Mouse (Mus musculus) Patski (cell line): ENCODE data around the gene Naglu. TPM values are rescaled to one million over a fixed set of nuclear protein-coding genes. Genes with fewer than 3 reads are reported as not detected.

ENCODE experiments used
- ATAC-seq: fragments of 100-300 bp; one replicate; pipeline ENCODE4 v1.8.0; 2021
- CTCF ChIA-PET: fragments of 350-600 bp; sonication (Branson Sonifier 250); formaldehyde crosslinking; loops from one replicate; lab custom pipeline; 2022; ENCODE audit warnings: inconsistent platforms; lab: Charles Lee
- POLR2A ChIA-PET: fragments of 350-600 bp; sonication (Branson Sonifier 250); formaldehyde crosslinking; loops from one replicate; lab custom pipeline; 2022; ENCODE audit warnings: antibody characterized with exemption, inconsistent platforms; lab: Charles Lee
- DNase-seq: peaks from one replicate; pipeline ENCODE4 v3.0.0-alpha.2; 2011; ENCODE audit warnings: low read depth, low spot score
- H3K27me3 ChIP-seq: fragments of 371-371 bp; one replicate; pipeline ENCODE4 v1.5.1; 2021
- CTCF ChIP-seq: fragments of 100-300 bp; IDR thresholded peaks from one replicate; pipeline ENCODE4 v1.5.1; 2021
- in situ Hi-C: fragments of 300-500 bp; cut with MboI; formaldehyde crosslinking; loops from 3 replicates; pipeline ENCODE4 v1.11.1; 2018; ENCODE audit warnings: low pct_unique_long_range_greater_than_20kb, mixed read lengths
- polyA plus RNA-seq: library from polyadenylated mRNA; unstranded; gene quantifications from one replicate; pipeline ENCODE4 v1.2.3, GENCODE M21; 2021

The Naglu gene
- polyA plus RNA-seq, 1 experiment from 2014 or later = 46.4 TPM

DNA sequence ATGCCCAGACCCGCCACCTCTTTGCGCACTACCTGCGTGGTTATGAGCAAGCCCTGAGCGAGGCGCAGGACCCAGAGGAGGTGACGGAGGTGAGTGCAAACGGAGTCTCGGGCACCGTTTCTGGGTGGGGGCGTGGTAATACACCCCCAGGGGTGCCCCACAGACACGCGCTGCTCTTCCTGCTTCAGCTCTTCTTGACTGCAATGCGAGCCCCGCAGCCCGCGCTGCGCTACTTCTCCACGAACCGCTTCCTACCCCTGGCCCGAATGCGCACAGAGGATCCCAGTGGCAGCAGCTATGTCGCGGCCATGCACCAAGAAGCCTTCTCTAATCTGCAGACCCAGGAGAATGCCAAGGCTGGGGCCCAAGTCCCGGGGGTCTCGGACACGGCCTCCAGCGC lies 9.9 kb downstream of the Naglu start:
- no peaks in the 10 kb centered on the region for H3K27me3 ChIP-seq
- CTCF ChIA-PET = no interaction called here
- no peak for TF ChIP-seq CTCF
- ATAC-seq = no peak
- POLR2A ChIA-PET = interaction anchor here (3.3 kb wide), 1 partner anchor 10 kb away, joined by 13 read pairs; the partner anchor contains the start of gene Naglu
- in situ Hi-C loops = loop anchor here (5.0 kb wide), 1 partner anchor 93 kb away; the partner anchor contains the start of genes Cntnap1 and Plekhh3
- DNase-seq = no peak

DNA sequence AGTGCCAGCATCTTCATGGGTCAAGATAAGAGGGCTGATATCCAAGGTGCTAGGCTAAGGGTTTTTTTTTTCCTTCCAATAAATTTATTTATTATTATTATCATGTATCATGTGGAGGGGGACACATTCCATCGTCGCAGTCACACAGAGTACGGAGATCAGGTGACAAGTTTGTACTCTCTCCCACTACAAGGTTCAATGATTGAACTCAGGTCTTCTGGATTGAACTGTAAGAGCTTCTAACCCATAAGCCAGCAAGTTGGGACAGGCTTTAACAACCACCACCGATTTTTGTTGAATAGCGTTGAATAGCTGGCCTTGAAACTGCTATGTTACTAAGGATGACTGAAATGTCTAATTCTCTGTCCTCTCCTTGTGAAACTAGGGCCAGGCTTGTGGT lies 10.6 kb downstream of the Naglu start:
- ATAC-seq (no peak), DNase-seq (no peak)
- in situ Hi-C loops = loop anchor here (5.0 kb wide), 1 partner anchor 92 kb away; the partner anchor contains the start of genes Cntnap1 and Plekhh3
- POLR2A ChIA-PET = interaction anchor here (0.6 to 3.3 kb wide), 2 partner anchors 10 to 37 kb away, joined by 3 to 13 read pairs; partner anchors contain the start of gene Naglu
- H3K27me3 ChIP-seq = no peaks in the 10 kb centered on the region
- CTCF ChIA-PET = no interaction called here
- TF ChIP-seq CTCF = no peak

DNA sequence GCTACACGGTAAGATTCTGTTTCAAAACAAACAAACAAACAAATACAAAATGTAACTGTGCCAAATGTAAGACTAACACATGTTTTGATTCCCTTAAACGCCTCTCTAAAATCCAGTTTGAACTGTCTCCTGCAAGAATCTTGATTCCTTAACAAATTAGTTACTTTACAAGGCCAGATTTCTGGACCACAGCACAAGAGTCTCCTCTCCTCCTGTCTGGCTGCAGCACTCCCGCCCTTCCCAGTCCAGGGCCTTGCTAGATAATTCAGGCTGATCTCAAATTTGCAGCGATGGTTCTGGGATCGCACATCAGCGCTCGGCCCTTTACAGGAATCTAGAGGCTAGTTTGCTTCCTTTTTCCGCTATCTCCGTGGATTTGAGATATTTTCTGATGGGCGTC lies 11.8 kb downstream of the Naglu start:
- ATAC-seq (no peak), DNase-seq (no peak)
- ChIA-PET POLR2A (interaction anchor here (3.3 kb wide), 1 partner anchor 12 kb away, joined by 13 read pairs; the partner anchor contains the start of gene Naglu), CTCF (interaction anchor here (1.8 kb wide), 1 partner anchor 90 kb away, joined by 7 read pairs; the partner anchor contains the start of gene Plekhh3)
- no peak for TF ChIP-seq CTCF
- no peaks in the 10 kb centered on the region for H3K27me3 ChIP-seq
- in situ Hi-C loops = loop anchor here (5.0 kb wide), 1 partner anchor 91 kb away; the partner anchor contains the start of genes Cntnap1 and Plekhh3

DNA sequence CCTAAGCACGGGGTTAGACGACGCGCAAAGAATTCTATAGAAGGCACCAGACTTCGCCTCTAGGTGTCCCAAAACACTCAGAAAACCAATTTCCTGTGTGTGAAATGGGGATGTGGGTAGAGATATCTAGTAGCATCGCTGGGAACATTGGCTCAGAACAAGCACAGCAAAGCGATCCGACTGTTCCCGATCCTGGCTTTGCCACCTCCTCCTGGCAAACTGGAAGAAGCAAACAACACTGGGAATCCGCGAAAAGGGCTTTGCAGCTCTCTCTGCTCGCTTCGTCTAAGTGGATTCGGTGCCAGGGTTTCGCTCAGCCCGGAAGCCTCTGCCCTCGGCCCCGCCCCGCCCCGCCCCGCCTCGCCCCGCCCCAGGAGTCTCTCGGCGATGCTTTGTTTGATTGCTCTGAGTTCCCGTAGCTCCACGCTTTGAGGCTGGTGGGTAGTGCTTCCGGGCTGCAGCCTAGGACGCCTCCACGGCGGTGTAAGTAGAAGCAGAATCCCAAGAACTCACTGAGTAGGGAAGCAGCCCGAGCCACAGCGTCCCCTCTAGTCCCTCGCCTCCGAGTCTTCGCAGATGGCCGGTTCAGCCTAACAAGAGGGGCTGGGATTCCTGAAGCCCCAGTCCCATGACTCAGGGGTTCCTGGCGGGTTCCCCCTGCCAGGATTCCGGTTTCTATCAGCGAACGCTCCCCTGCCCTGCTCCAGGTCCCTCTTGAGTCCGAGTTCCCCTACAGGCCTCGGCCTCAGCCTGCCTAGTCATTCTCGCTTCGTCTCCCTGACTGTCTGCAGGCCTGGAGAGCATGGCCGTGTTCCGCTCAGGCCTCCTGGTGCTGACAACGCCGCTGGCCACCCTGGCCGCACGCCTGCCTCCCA lies 12.6 kb downstream of the Naglu start, which contains the start of gene Coasy:
Gene Coasy, plus strand, starts transcription at position 358 of the 875 bp plus-strand sequence.
- POLR2A ChIA-PET = interaction anchor here (0.5 to 3.3 kb wide), 2 partner anchors 12 to 46 kb away, joined by 4 to 13 read pairs; partner anchors contain the start of gene Naglu
- ATAC-seq (peak; percentile 55), DNase-seq (peak; percentile 74)
- no peaks in the 10 kb centered on the region for H3K27me3 ChIP-seq
- TF ChIP-seq CTCF = no peak
- in situ Hi-C loops = loop anchor here (5.0 kb wide), 1 partner anchor 90 kb away; the partner anchor contains the start of genes Cntnap1 and Plekhh3
- CTCF ChIA-PET = interaction anchor here (1.8 to 2.0 kb wide), 2 partner anchors 24 to 90 kb away, joined by 5 to 7 read pairs; partner anchors contain the start of gene Plekhh3

DNA sequence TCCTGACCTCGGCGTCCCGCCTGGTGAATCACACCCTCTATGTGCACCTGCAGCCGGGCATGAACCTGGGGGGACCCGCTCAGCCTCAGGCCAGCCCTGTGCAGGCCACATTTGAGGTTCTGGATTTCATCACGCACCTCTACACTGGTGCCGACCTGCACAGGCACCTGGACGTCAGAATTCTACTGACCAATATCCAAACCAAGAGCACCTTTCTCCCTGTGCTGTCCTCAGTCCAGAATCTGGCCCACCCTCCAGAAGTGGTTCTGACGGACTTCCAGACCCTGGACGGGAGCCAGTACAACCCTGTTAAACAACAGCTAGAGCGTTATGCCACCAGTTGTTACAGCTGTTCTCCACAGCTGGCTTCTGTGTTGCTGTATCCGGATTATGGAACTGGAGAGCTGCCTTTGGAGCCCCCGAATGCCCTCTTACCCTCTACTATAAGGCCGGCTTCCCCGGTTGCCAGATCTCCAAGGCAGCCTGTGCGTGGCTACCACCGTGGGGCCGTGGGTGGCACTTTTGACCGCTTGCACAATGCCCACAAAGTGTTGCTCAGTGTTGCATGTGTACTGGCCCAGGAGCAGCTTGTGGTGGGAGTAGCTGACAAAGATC lies 13.4 kb downstream of the Naglu start:
- no peak for DNase-seq
- ChIA-PET POLR2A (interaction anchor here (0.5 to 1.7 kb wide), 4 partner anchors 10 to 100 kb away, joined by 3 to 7 read pairs (median 4); no protein-coding TSS in a partner anchor), CTCF (interaction anchor here (1.1 to 2.0 kb wide), 2 partner anchors 12 to 25 kb away, joined by 3 to 5 read pairs; partner anchors contain the start of gene Psmc3ip)
- no peaks in the 10 kb centered on the region for H3K27me3 ChIP-seq
- no peak for ATAC-seq
- in situ Hi-C loops = loop anchor here (5.0 kb wide), 1 partner anchor 89 kb away; the partner anchor contains the start of genes Cntnap1 and Plekhh3
- no peak for TF ChIP-seq CTCF

DNA sequence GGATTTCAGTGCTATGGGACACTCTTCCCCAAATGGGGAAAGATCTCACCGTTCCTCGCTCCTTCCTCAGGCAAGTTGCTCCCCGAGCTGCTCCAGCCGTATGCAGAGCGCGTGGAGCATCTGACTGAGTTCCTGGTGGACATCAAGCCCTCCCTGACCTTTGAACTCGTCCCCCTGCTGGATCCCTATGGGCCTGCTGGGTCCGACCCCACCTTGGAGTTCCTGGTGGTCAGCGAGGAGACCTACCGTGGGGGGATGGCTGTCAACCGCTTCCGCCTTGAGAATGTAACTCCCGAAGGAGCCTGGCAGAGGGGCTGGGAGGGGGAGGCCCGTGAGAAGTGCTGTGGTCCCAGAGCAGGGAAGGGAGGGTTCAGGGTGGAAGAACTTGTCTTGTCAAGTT lies 14.4 kb downstream of the Naglu start:
- ATAC-seq = no peak
- no peaks in the 10 kb centered on the region for H3K27me3 ChIP-seq
- ChIA-PET POLR2A (interaction anchor here (1.7 kb wide), 1 partner anchor 9 kb away, joined by 7 read pairs; no protein-coding TSS in a partner anchor), CTCF (interaction anchor here (1.1 kb wide), 1 partner anchor 11 kb away, joined by 3 read pairs; the partner anchor contains the start of gene Psmc3ip)
- no peak for DNase-seq
- TF ChIP-seq CTCF = no peak
- in situ Hi-C loops = loop anchor here (5.0 kb wide), 1 partner anchor 88 kb away; the partner anchor contains the start of genes Cntnap1 and Plekhh3

DNA sequence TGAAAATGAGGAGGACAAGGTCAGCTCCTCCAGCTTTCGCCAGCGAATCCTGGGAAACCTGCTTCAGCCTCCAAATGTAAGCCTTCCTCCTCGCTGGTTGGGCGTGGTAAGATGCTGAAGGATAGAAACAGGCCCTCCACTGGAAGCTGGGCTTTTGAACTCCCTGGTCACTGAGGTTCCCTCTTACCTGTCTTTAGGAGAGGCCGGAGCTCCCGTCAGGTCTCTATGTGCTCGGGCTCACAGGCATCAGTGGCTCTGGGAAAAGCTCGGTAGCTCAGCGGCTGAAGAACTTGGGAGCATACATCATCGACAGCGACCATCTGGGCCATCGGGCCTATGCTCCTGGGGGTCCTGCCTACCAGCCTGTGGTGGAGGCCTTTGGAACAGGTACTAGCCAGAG lies 15.0 kb downstream of the Naglu start:
- in situ Hi-C loops = loop anchor here (5.0 kb wide), 1 partner anchor 87 kb away; the partner anchor contains the start of genes Cntnap1 and Plekhh3

DNA sequence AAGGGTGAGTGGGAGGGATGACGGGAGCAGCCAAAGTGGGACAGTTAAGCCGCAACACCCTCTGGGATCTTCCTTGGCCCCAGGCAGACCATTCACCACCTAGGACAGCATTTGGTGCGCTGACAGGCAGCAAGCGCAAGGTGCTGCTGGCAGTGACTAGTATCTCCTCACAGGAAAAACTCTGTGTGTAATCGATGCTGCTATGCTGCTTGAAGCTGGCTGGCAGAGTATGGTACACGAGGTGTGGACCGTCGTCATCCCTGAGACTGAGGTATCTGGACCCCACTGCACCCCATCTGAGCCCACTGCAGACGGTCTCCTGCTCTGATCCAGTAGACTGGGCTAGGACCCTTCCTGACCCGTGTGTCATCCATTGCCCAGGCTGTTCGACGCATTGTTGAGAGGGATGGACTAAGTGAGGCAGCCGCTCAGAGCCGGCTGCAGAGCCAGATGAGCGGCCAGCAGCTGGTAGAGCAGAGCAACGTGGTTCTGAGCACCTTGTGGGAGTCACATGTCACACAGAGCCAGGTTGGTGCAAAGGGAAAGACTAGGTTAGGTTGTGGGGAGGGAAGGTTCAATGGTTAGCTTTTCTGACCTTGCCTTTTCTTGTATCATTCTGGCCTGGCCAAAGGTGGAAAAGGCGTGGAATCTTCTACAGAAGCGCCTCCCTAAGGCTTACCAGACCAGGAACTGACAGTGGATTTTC lies 16.0 kb downstream of the Naglu start:
- ChIA-PET POLR2A (interaction anchor here (0.8 to 1.7 kb wide), 3 partner anchors 8 to 34 kb away, joined by 4 read pairs; partner anchors contain the start of genes Psmc3ip, Retreg3 and Tubg1), CTCF (interaction anchor here (1.2 to 1.6 kb wide), 3 partner anchors 10 to 17 kb away, joined by 3 to 5 read pairs (median 4); partner anchors contain the start of gene Psmc3ip)
- no peak for DNase-seq
- no peak for TF ChIP-seq CTCF
- no peaks in the 10 kb centered on the region for H3K27me3 ChIP-seq
- in situ Hi-C loops = no loop called here
- ATAC-seq = no peak

More for the DNA sequence above, 15.0 kb downstream of the Naglu start:
- DNase-seq (no peak), ATAC-seq (no peak)
- TF ChIP-seq CTCF = no peak
- ChIA-PET CTCF (interaction anchor here (1.6 kb wide), 1 partner anchor 11 kb away, joined by 3 read pairs; the partner anchor contains the start of gene Psmc3ip), POLR2A (interaction anchor here (0.8 to 1.7 kb wide), 3 partner anchors 9 to 11 kb away, joined by 4 to 7 read pairs (median 4); partner anchors contain the start of gene Psmc3ip)
- no peaks in the 10 kb centered on the region for H3K27me3 ChIP-seq

DNA sequence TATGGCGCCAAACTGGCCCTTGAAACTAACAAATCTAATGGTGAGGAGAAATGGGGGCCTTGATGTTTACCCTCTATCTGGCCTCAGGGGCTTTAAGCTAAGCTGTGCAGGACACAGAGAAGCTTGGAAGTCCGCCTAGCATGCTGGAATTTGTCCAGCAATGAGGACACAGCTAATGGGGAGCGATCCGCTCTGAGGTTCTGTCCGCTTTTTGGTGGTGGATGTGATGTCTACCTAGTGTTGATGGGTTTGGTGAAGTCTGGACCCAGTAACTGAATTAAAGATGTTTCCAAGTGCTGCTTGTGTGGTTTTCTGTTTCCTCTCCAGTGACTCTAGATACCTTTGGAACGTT lies 16.5 kb downstream of the Naglu start:
- ChIA-PET CTCF (interaction anchor here (1.2 to 1.7 kb wide), 3 partner anchors 9 to 91 kb away, joined by 3 to 5 read pairs (median 4); partner anchors contain the start of gene Psmc3ip), POLR2A (interaction anchor here (1.6 to 1.7 kb wide), 2 partner anchors 9 to 33 kb away, joined by 4 read pairs; partner anchors contain the start of genes Psmc3ip, Retreg3 and Tubg1)
- no peaks in the 10 kb centered on the region for H3K27me3 ChIP-seq
- ATAC-seq = no peak
- no peak for TF ChIP-seq CTCF
- DNase-seq = no peak
- in situ Hi-C loops = no loop called here
